Mouse (Mus musculus): Measurements from ENCODE around the gene Cd180.

DNA sequence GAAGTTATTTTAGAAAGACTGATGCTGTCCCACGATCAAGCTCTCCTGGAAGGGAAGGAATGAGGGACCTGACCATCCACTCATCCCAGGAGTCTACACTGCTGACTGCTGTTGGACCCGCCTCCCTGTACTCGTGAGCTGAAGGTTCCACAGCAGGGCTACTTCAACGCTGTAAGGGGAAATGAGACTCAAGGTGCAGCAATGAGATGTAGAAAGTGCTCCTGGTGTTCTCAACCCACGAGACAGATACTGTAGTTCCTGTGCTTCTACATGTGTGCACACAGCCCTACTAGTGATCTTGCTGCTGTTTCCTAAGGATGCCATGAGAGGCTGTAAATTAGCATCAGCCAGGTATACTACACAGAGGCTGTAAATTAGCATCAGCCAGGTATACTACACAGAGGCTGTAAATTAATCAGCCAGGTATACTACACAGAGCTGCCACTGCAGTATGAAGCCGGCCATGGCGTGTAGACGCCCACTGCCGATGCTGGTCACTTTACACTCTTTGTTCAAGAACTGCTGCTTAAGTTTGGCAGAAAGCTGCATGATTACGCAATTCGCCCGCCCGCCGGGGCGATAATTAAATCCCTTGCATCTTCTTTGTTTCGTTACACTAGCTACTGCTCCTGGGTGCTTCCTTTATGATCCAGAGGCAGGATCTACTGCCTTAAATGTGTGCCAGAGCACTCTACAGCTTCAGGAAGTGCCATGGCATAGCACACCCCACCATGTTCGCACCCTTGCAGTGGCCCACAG lies 53.6 kb downstream of the Cd180 start:
- TF ChIP-seq CTCF (conservative IDR thresholded peaks at IDR 0.05; ENCODE audit: low read length) (no peak), POU5F1 (IDR thresholded peaks at IDR 0.05; ENCODE audit: borderline replicate concordance, low read length) (no peak)

All from E14TG2a.4 (cell line).